Mouse (Mus musculus): ENCODE results near the gene Smarcal1. TPM values are rescaled to one million over a fixed set of nuclear protein-coding genes. Genes with fewer than 3 reads are reported as not detected.

Smarcal1 gene
- polyA plus RNA-seq, 2 experiments, result 22.1 to 36.8 TPM

- 28% methylated on average over 9 of the region's 9 CpGs for WGBS
- no peaks in the 10 kb centered on the region for H3K9me3 ChIP-seq (ENCODE audit: control insufficient read depth, low read length)
- no peak for ATAC-seq (ENCODE audit: low FRiP score, low read depth)
- no peak for DNase-seq (ENCODE audit: low spot score)
- H3K4me1 ChIP-seq (ENCODE audit: control insufficient read depth, insufficient read depth, low read length), result no peaks in the 10 kb centered on the region
- H3K27ac ChIP-seq (replicated peaks; ENCODE audit: low read depth, low read length), result no peak overlapping the region
- H3K9ac ChIP-seq (ENCODE audit: low read depth, low read length, severe bottlenecking), result peak overlapping the region; percentile 45
- H3K27me3 ChIP-seq (ENCODE audit: control insufficient read depth, insufficient read depth, low read length), result no peaks in the 10 kb centered on the region
- peak overlapping the region; percentile 28 for H3K4me2 ChIP-seq (replicated peaks; ENCODE audit: low read depth, low read length, severe bottlenecking)
- no peak for TF ChIP-seq POLR2A (IDR thresholded peaks at IDR 0.05; ENCODE audit: borderline replicate concordance, extremely low read depth, insufficient read depth, insufficient read length)
- H3K36me3 ChIP-seq (ENCODE audit: control insufficient read depth, insufficient read depth, low read length), result no peaks in the 10 kb centered on the region
- 0 out of 2 replicates have a peak overlapping the region, but pooled peaks have one; percentile 15 for H3K4me3 ChIP-seq (replicated peaks; ENCODE audit: low read length)
Measured at GRCm38 (mm10) chr1:72567056-72567455, 16.0 kb upstream of the Smarcal1 start.

- Histone ChIP-seq H3K4me1 (ENCODE audit: control insufficient read depth, insufficient read depth, low read length) (no peaks in the 10 kb centered on the region), H3K4me3 (replicated peaks; ENCODE audit: low read length) (no peak overlapping the region), H3K9me3 (ENCODE audit: control insufficient read depth, low read length) (no peaks in the 10 kb centered on the region), H3K27ac (replicated peaks; ENCODE audit: low read depth, low read length) (no peak overlapping the region), H3K9ac (ENCODE audit: low read depth, low read length, severe bottlenecking) (no peak overlapping the region), H3K4me2 (replicated peaks; ENCODE audit: low read depth, low read length, severe bottlenecking) (no peak overlapping the region), H3K27me3 (ENCODE audit: control insufficient read depth, insufficient read depth, low read length) (no peaks in the 10 kb centered on the region), H3K36me3 (ENCODE audit: control insufficient read depth, insufficient read depth, low read length) (no peaks in the 10 kb centered on the region)
- DNase-seq (ENCODE audit: low spot score), result no peak
- no peak for TF ChIP-seq POLR2A (IDR thresholded peaks at IDR 0.05; ENCODE audit: borderline replicate concordance, extremely low read depth, insufficient read depth, insufficient read length)
- ATAC-seq (ENCODE audit: low FRiP score, low read depth), result no peak
- 92% methylated on average over 8 of the region's 8 CpGs for WGBS
Measured at GRCm38 (mm10) chr1:72568725-72569124, 14.3 kb upstream of the Smarcal1 start.

GRCm38 (mm10) chr1:72574047-72574446 is 9.0 kb upstream of the Smarcal1 start:
- TF ChIP-seq POLR2A (IDR thresholded peaks at IDR 0.05; ENCODE audit: borderline replicate concordance, extremely low read depth, insufficient read depth, insufficient read length), result no peak
- H3K9me3 ChIP-seq (ENCODE audit: control insufficient read depth, low read length), result no peaks in the 10 kb centered on the region
- H3K27ac ChIP-seq (replicated peaks; ENCODE audit: low read depth, low read length), result no peak overlapping the region
- no peaks in the 10 kb centered on the region; the same call in 1 of the 2 replicates for H3K27me3 ChIP-seq (ENCODE audit: control insufficient read depth, insufficient read depth, low read length)
- DNase-seq (ENCODE audit: low spot score) (no peak), ATAC-seq (ENCODE audit: low FRiP score, low read depth) (no peak)
- no peak overlapping the region for H3K4me3 ChIP-seq (replicated peaks; ENCODE audit: low read length)
- no peak overlapping the region for H3K9ac ChIP-seq (ENCODE audit: low read depth, low read length, severe bottlenecking)
- WGBS, result 23% methylated on average over 7 of the region's 7 CpGs
- no peak overlapping the region for H3K4me2 ChIP-seq (replicated peaks; ENCODE audit: low read depth, low read length, severe bottlenecking)
- peaks cover 8% of the 10 kb centered on the region for H3K4me1 ChIP-seq (ENCODE audit: control insufficient read depth, insufficient read depth, low read length)
- H3K36me3 ChIP-seq (ENCODE audit: control insufficient read depth, insufficient read depth, low read length), result no peaks in the 10 kb centered on the region

- no peak for DNase-seq (ENCODE audit: low spot score)
- H3K4me3 ChIP-seq (replicated peaks; ENCODE audit: low read length), result no peak overlapping the region
- H3K9me3 ChIP-seq (ENCODE audit: control insufficient read depth, low read length), result no peaks in the 10 kb centered on the region
- ATAC-seq (ENCODE audit: low FRiP score, low read depth), result no peak
- H3K27me3 ChIP-seq (ENCODE audit: control insufficient read depth, insufficient read depth, low read length), result no peaks in the 10 kb centered on the region; the same call in 1 of the 2 replicates
- TF ChIP-seq POLR2A (IDR thresholded peaks at IDR 0.05; ENCODE audit: borderline replicate concordance, extremely low read depth, insufficient read depth, insufficient read length), result no peak
- no peak overlapping the region for H3K4me2 ChIP-seq (replicated peaks; ENCODE audit: low read depth, low read length, severe bottlenecking)
- H3K9ac ChIP-seq (ENCODE audit: low read depth, low read length, severe bottlenecking), result no peak overlapping the region
- H3K4me1 ChIP-seq (ENCODE audit: control insufficient read depth, insufficient read depth, low read length), result peaks cover 8% of the 10 kb centered on the region
- no peak overlapping the region for H3K27ac ChIP-seq (replicated peaks; ENCODE audit: low read depth, low read length)
- no peaks in the 10 kb centered on the region for H3K36me3 ChIP-seq (ENCODE audit: control insufficient read depth, insufficient read depth, low read length)
- WGBS, result 54% methylated on average over 7 of the region's 7 CpGs
Measured at GRCm38 (mm10) chr1:72574608-72575007, 8.4 kb upstream of the Smarcal1 start.

- H3K27me3 ChIP-seq (ENCODE audit: control insufficient read depth, insufficient read depth, low read length), result no peaks in the 10 kb centered on the region; the same call in 1 of the 2 replicates
- no peaks in the 10 kb centered on the region for H3K36me3 ChIP-seq (ENCODE audit: control insufficient read depth, insufficient read depth, low read length)
- H3K4me3 ChIP-seq (replicated peaks; ENCODE audit: low read length), result no peak overlapping the region
- no peaks in the 10 kb centered on the region for H3K9me3 ChIP-seq (ENCODE audit: control insufficient read depth, low read length)
- no peak for TF ChIP-seq POLR2A (IDR thresholded peaks at IDR 0.05; ENCODE audit: borderline replicate concordance, extremely low read depth, insufficient read depth, insufficient read length)
- WGBS, result 55% methylated on average over 4 of the region's 4 CpGs
- H3K27ac ChIP-seq (replicated peaks; ENCODE audit: low read depth, low read length), result no peak overlapping the region
- ATAC-seq (ENCODE audit: low FRiP score, low read depth) (no peak), DNase-seq (ENCODE audit: low spot score) (no peak)
- no peak overlapping the region for H3K4me2 ChIP-seq (replicated peaks; ENCODE audit: low read depth, low read length, severe bottlenecking)
- H3K4me1 ChIP-seq (ENCODE audit: control insufficient read depth, insufficient read depth, low read length), result peaks cover 8% of the 10 kb centered on the region
- no peak overlapping the region for H3K9ac ChIP-seq (ENCODE audit: low read depth, low read length, severe bottlenecking)
Measured at GRCm38 (mm10) chr1:72575121-72575520, 7.9 kb upstream of the Smarcal1 start.

Data from limb, embryonic 14.5 days (tissue).